Mouse (Mus musculus) heart, embryonic 14.5 days (tissue): ENCODE results near the gene Rhod. TPM values are rescaled to one million over a fixed set of nuclear protein-coding genes. Genes with fewer than 3 reads are reported as not detected.
"Not testable (repeated sequence)": the region's sequence is repeated elsewhere in the genome, so short reads cannot be mapped to it uniquely, and the experiment has no call there.

Source experiments
- ATAC-seq: fragments of 200-750 bp; cut with Nextera tagmentation; 2 replicates; pipeline ENCODE4 v1.8.0; 2017; ENCODE audit warnings: low read depth, moderate TSS enrichment; ENCODE audit not compliant: insufficient number of reproducible peaks, insufficient read depth, low FRiP score
- H3K27ac ChIP-seq, 2 experiments: fragments of 200-500 bp in 1 of 2; fragments of 300-500 bp in 1 of 2; sonication (generic) in 1 of 2; replicated peaks in 1 of 2; 2 replicates each; pipeline ENCODE4 v1.5.1; 2012 to 2014; ENCODE audit warnings: low read depth in 2 of 2, low read length in 2 of 2, control low read depth in 1 of 2, mild to moderate bottlenecking in 1 of 2, mixed read lengths in 1 of 2; ENCODE audit not compliant: control insufficient read depth in 1 of 2, insufficient read depth in 1 of 2
- H3K27me3 ChIP-seq: fragments of 300-500 bp; sonication (generic); 2 replicates; pipeline ENCODE4 v1.6.1; 2014; ENCODE audit warnings: mild to moderate bottlenecking, low read length, control low read depth; ENCODE audit not compliant: control insufficient read depth, insufficient read depth
- H3K36me3 ChIP-seq: fragments of 300-500 bp; sonication (generic); 2 replicates; pipeline ENCODE4 v1.6.1; 2014; ENCODE audit warnings: mild to moderate bottlenecking, control low read depth, low read length, mixed read lengths; ENCODE audit not compliant: control insufficient read depth, insufficient read depth
- H3K4me1 ChIP-seq, 2 experiments: fragments of 200-500 bp in 1 of 2; fragments of 300-500 bp in 1 of 2; sonication (generic) in 1 of 2; 2 replicates each; pipeline ENCODE4 v1.6.1; 2012 to 2014; ENCODE audit warnings: low read length in 2 of 2, control low read depth in 1 of 2, mixed read lengths in 1 of 2; ENCODE audit not compliant: control insufficient read depth in 2 of 2, insufficient read depth in 2 of 2
- H3K4me2 ChIP-seq: fragments of 300-500 bp; sonication (generic); 2 replicates; pipeline ENCODE4 v1.6.1; 2014; ENCODE audit warnings: mild to moderate bottlenecking, low read length
- H3K4me3 ChIP-seq, 2 experiments: fragments of 200-500 bp in 1 of 2; fragments of 300-500 bp in 1 of 2; sonication (generic) in 1 of 2; 2 replicates each; pipeline ENCODE4 v1.5.1; 2012 to 2014; ENCODE audit warnings: low read length in 2 of 2, mild to moderate bottlenecking in 2 of 2, control low read depth in 1 of 2, low read depth in 1 of 2, moderate library complexity in 1 of 2; ENCODE audit not compliant: control insufficient read depth in 1 of 2, insufficient read depth in 1 of 2
- H3K9ac ChIP-seq: fragments of 300-500 bp; sonication (generic); 2 replicates; pipeline ENCODE4 v1.6.1; 2014; ENCODE audit warnings: mild to moderate bottlenecking, low read length
- H3K9me3 ChIP-seq: fragments of 300-500 bp; sonication (generic); 2 replicates; pipeline ENCODE4 v1.6.1; 2016; ENCODE audit warnings: low read length, control low read depth; ENCODE audit not compliant: control insufficient read depth
- WGBS: fragments of 180-500 bp; shearing (Covaris S2); extraction: QIAGEN DNeasy Blood & Tissue Kit; methylation state at CpG from one replicate; pipeline ENCODE4 v1.1.7; 2014; 5-methylcytosine and 5-hydroxymethylcytosine counted together
- polyA plus RNA-seq: library from polyadenylated mRNA; unstranded; fragments of >200 nt; fragmentation: Nextera tagmentation; extraction: Ambion mirVana; gene quantifications from 2 replicates; pipeline ENCODE4 v1.2.1, GENCODE M21; 2014

The Rhod gene
- polyA plus RNA-seq, 1 experiment from 2014 or later, result 24.0 TPM

- Histone ChIP-seq H3K36me3 (no peaks in the 10 kb centered on the region), H3K27ac (no peak overlapping the region), H3K27me3 (no peaks in the 10 kb centered on the region), H3K4me3 (no peak overlapping the region), H3K9ac (no peak overlapping the region), H3K9me3 (no peaks in the 10 kb centered on the region), H3K4me1 (no peaks in the 10 kb centered on the region; a peak in 1 of 4 replicates), H3K4me2 (no peak overlapping the region)
- 76% methylated on average over 8 of the region's 8 CpGs for WGBS
- no peak for ATAC-seq
Observed at GRCm38 (mm10) chr19:4461981-4462380, 22.7 kb upstream of the Rhod start.

- Histone ChIP-seq H3K4me2 (no peak overlapping the region), H3K4me1 (no peaks in the 10 kb centered on the region; a peak in 1 of 4 replicates), H3K27me3 (no peaks in the 10 kb centered on the region), H3K27ac (no peak overlapping the region), H3K9ac (no peak overlapping the region), H3K4me3 (no peak overlapping the region), H3K9me3 (no peaks in the 10 kb centered on the region), H3K36me3 (no peaks in the 10 kb centered on the region)
- WGBS, result 10% methylated on average over 11 of the region's 11 CpGs
- ATAC-seq, result no peak
Observed at GRCm38 (mm10) chr19:4456227-4456626, 17.0 kb upstream of the Rhod start.

GRCm38 (mm10) chr19:4455071-4455800 is 16.0 kb upstream of the Rhod start:
- Histone ChIP-seq H3K9ac (no peak overlapping the region), H3K4me1 (no peaks in the 10 kb centered on the region; a peak in 1 of 4 replicates), H3K27me3 (no peaks in the 10 kb centered on the region), H3K36me3 (no peaks in the 10 kb centered on the region), H3K4me3 (no peak overlapping the region), H3K9me3 (no peaks in the 10 kb centered on the region), H3K4me2 (no peak overlapping the region), H3K27ac (no peak overlapping the region)
- no peak for ATAC-seq
- WGBS, result 75% methylated on average over 15 of the region's 15 CpGs

- not testable (repeated sequence) for H3K9me3 ChIP-seq, ATAC-seq, H3K27me3 ChIP-seq, H3K4me2 ChIP-seq, H3K36me3 ChIP-seq, H3K4me3 ChIP-seq, H3K4me1 ChIP-seq, H3K9ac ChIP-seq, H3K27ac ChIP-seq
- WGBS, result 41% methylated on average over 1 of the region's 1 CpGs
Observed at GRCm38 (mm10) chr19:4454040-4454439, 14.8 kb upstream of the Rhod start.

GRCm38 (mm10) chr19:4452525-4452924 is 13.3 kb upstream of the Rhod start:
- H3K27ac ChIP-seq, result no peak overlapping the region
- no peak overlapping the region for H3K4me3 ChIP-seq
- H3K9me3 ChIP-seq, result no peaks in the 10 kb centered on the region
- ATAC-seq, result no peak
- no peaks in the 10 kb centered on the region for H3K36me3 ChIP-seq
- H3K9ac ChIP-seq, result no peak overlapping the region
- H3K27me3 ChIP-seq, result no peaks in the 10 kb centered on the region
- H3K4me1 ChIP-seq, result no peaks in the 10 kb centered on the region; a peak in 1 of 4 replicates
- no peak overlapping the region for H3K4me2 ChIP-seq
- 41% methylated on average over 4 of the region's 4 CpGs for WGBS

GRCm38 (mm10) chr19:4451965-4452364 is 12.7 kb upstream of the Rhod start:
- WGBS, result 34% methylated on average over 5 of the region's 5 CpGs

GRCm38 (mm10) chr19:4451098-4451497 is 11.9 kb upstream of the Rhod start:
- no peak overlapping the region for H3K9ac ChIP-seq
- whole genome bisulfite sequencing, result 46% methylated on average over 8 of the region's 8 CpGs

More at GRCm38 (mm10) chr19:4451965-4452364, 12.7 kb upstream of the Rhod start:
- Histone ChIP-seq H3K4me1 (no peaks in the 10 kb centered on the region; a peak in 1 of 4 replicates), H3K27ac (no peak overlapping the region), H3K36me3 (no peaks in the 10 kb centered on the region), H3K27me3 (no peaks in the 10 kb centered on the region), H3K9me3 (no peaks in the 10 kb centered on the region), H3K9ac (no peak overlapping the region), H3K4me2 (no peak overlapping the region), H3K4me3 (no peak overlapping the region)
- no peak for ATAC-seq

GRCm38 (mm10) chr19:4450666-4451065 is 11.4 kb upstream of the Rhod start:
- H3K9me3 ChIP-seq, result no peaks in the 10 kb centered on the region
- 70% methylated on average over 5 of the region's 5 CpGs for WGBS
- H3K4me2 ChIP-seq, result no peak overlapping the region
- no peaks in the 10 kb centered on the region for H3K27me3 ChIP-seq
- no peak for ATAC-seq
- H3K4me3 ChIP-seq, result no peak overlapping the region
- no peaks in the 10 kb centered on the region; a peak in 1 of 4 replicates for H3K4me1 ChIP-seq
- no peaks in the 10 kb centered on the region for H3K36me3 ChIP-seq
- H3K27ac ChIP-seq, result no peak overlapping the region
- no peak overlapping the region for H3K9ac ChIP-seq

More at GRCm38 (mm10) chr19:4451098-4451497, 11.9 kb upstream of the Rhod start:
- H3K36me3 ChIP-seq, result no peaks in the 10 kb centered on the region
- no peaks in the 10 kb centered on the region for H3K9me3 ChIP-seq
- ATAC-seq, result no peak
- H3K4me3 ChIP-seq, result no peak overlapping the region
- no peaks in the 10 kb centered on the region for H3K27me3 ChIP-seq
- H3K4me1 ChIP-seq, result no peaks in the 10 kb centered on the region; a peak in 1 of 4 replicates
- no peak overlapping the region for H3K27ac ChIP-seq
- no peak overlapping the region for H3K4me2 ChIP-seq
